Mouse (Mus musculus) kidney, embryonic 15.5 days (tissue): ENCODE measurements around the gene Irf2bp1. TPM values are rescaled to one million over a fixed set of nuclear protein-coding genes. Genes with fewer than 3 reads are reported as not detected.
A peak's percentile ranks its signal among the peaks of the same experiment; 100 is the strongest.

ENCODE experiments used
- ATAC-seq: fragments of 200-750 bp; cut with Nextera tagmentation; replicated peaks from 2 replicates; pipeline ENCODE4 v1.8.0; 2017; ENCODE audit warnings: moderate TSS enrichment; ENCODE audit not compliant: low FRiP score
- H3K27ac ChIP-seq: fragments of 300-500 bp; sonication (generic); 2 replicates; pipeline ENCODE4 v1.5.1; 2015; ENCODE audit warnings: mild to moderate bottlenecking, inconsistent platforms
- H3K27me3 ChIP-seq: fragments of 300-500 bp; sonication (generic); 2 replicates; pipeline ENCODE4 v1.6.1; 2015; ENCODE audit warnings: inconsistent platforms
- H3K36me3 ChIP-seq: fragments of 300-500 bp; sonication (generic); 2 replicates; pipeline ENCODE4 v1.6.1; 2015; ENCODE audit warnings: inconsistent platforms
- H3K4me1 ChIP-seq: fragments of 300-500 bp; sonication (generic); 2 replicates; pipeline ENCODE4 v1.6.1; 2015; ENCODE audit warnings: inconsistent platforms
- H3K4me2 ChIP-seq: fragments of 300-500 bp; sonication (generic); 2 replicates; pipeline ENCODE4 v1.6.1; 2015; ENCODE audit warnings: moderate library complexity, mild to moderate bottlenecking, inconsistent platforms
- H3K4me3 ChIP-seq: fragments of 300-500 bp; sonication (generic); replicated peaks from 2 replicates; pipeline ENCODE4 v1.5.1; 2015; ENCODE audit warnings: mild to moderate bottlenecking, inconsistent platforms
- H3K9ac ChIP-seq: fragments of 300-500 bp; sonication (generic); 2 replicates; pipeline ENCODE4 v1.6.1; 2015; ENCODE audit warnings: mild to moderate bottlenecking, inconsistent platforms
- H3K9me3 ChIP-seq: fragments of 300-500 bp; sonication (generic); replicated peaks from 2 replicates; pipeline ENCODE4 v1.6.1; 2016; ENCODE audit warnings: inconsistent platforms
- WGBS: fragments of 180-500 bp; shearing (Covaris S2); methylation state at CpG from one replicate; pipeline ENCODE4 v1.1.7; 2015; ENCODE audit warnings: mixed read lengths; 5-methylcytosine and 5-hydroxymethylcytosine counted together
- polyA plus RNA-seq: library from polyadenylated mRNA; unstranded; fragments of >200 nt; fragmentation: Nextera tagmentation; extraction: Ambion mirVana; gene quantifications from 2 replicates; pipeline ENCODE4 v1.2.1, GENCODE M21; 2015

Irf2bp1 gene
- polyA plus RNA-seq, 1 experiment from 2014 or later, result 24.1 TPM

DNA sequence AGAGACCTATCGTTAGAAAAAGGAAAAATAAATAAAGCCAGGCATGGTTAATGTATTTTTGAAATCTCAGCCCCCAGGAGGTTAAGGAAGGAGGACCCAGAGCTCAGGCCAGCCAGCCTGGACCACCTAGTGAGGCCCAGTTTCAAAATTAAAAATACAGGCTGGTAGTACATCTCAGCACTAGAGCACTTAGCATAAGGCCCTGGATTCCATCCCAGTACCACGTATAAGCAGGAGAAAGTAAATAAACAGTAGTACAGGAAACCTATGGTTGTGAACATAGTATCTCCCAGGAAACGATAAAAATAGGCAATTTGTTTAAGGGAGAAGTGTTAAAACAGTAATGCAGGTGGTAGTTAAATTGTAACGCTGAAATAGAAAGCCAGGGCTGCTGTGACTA, 1.7 kb upstream of the Irf2bp1 start:
- Histone ChIP-seq H3K4me1 (peaks cover 62% of the 10 kb centered on the region), H3K27me3 (no peaks in the 10 kb centered on the region), H3K4me2 (peak overlapping the region; percentile 64), H3K36me3 (peaks cover 28% of the 10 kb centered on the region), H3K9me3 (no peaks in the 10 kb centered on the region), H3K27ac (peak overlapping the region; percentile 74), H3K9ac (peak overlapping the region; percentile 48; the same call in 1 of the 2 replicates), H3K4me3 (peak overlapping the region; percentile 38)
- WGBS, result 25% methylated on average over 4 of the region's 4 CpGs
- no peak for ATAC-seq

DNA sequence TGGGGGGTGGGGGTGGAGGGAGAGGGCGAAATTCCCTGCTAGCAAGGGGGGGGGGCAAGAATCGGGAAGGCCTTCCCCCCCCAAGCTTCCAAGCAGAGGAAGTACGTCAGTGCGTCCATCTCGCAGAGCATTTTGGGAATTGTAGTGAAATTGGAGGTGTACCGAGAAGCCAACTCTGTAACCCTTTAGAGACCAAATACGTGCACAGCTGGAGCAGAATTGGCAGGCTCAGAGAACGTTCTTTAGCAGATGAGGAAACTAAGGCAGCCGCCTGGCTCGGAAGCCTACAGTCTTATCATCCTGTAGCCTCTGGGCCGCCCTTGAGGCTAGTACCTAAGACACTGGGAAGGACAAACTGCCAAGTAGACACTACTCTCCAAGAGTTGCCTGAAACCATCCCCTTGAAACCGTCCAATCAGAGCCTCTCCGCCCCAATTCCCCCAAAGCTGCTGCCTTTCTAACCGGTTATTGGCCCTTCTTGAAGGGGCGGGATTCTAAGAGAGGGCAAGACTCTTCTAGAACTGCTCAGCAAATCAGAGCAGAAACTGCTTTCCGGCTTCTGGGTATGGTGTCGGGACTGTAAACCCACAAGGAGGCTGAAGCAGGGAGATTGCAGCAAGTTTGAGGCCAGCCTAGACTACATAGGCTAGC, 871 bp upstream of the Irf2bp1 start:
- peaks cover 70% of the 10 kb centered on the region for H3K4me1 ChIP-seq
- peak overlapping the region; percentile 48 for H3K9ac ChIP-seq
- H3K4me2 ChIP-seq, result peak overlapping the region; percentile 64
- 2% methylated on average over 17 of the region's 17 CpGs for WGBS
- peak overlapping the region; percentile 38 for H3K4me3 ChIP-seq
- peak; percentile 37 for ATAC-seq
- no peaks in the 10 kb centered on the region for H3K9me3 ChIP-seq
- peak overlapping the region; percentile 84 for H3K27ac ChIP-seq
- no peaks in the 10 kb centered on the region for H3K27me3 ChIP-seq
- peaks cover 26% of the 10 kb centered on the region for H3K36me3 ChIP-seq

DNA sequence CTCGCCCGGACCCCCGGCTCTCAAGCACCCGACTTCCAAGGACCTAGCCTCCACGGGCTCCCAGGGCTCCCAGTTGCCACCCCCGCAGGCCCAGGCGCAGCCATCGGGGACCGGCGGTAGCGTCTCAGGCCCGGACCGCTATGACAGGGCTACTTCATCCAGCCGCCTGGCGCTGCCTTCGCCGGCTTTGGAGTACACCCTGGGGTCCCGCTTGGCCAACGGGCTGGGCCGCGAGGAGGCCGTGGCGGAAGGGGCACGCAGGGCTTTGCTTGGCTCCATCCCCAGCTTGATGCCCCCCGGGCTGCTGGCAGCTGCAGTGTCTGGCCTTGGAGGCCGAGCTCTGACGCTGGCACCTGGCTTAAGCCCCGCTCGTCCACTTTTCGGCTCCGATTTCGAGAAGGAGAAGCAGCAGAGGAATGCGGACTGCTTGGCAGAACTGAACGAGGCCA, 811 bp downstream of the Irf2bp1 start:
- Histone ChIP-seq H3K4me2 (peak overlapping the region; percentile 90), H3K27me3 (no peaks in the 10 kb centered on the region), H3K9ac (peak overlapping the region; percentile 94), H3K27ac (peak overlapping the region; percentile 98), H3K9me3 (no peaks in the 10 kb centered on the region), H3K36me3 (peaks cover 26% of the 10 kb centered on the region), H3K4me1 (peaks cover 73% of the 10 kb centered on the region), H3K4me3 (peak overlapping the region; percentile 88)
- no peak for ATAC-seq
- WGBS, result 6% methylated on average over 34 of the region's 34 CpGs

DNA sequence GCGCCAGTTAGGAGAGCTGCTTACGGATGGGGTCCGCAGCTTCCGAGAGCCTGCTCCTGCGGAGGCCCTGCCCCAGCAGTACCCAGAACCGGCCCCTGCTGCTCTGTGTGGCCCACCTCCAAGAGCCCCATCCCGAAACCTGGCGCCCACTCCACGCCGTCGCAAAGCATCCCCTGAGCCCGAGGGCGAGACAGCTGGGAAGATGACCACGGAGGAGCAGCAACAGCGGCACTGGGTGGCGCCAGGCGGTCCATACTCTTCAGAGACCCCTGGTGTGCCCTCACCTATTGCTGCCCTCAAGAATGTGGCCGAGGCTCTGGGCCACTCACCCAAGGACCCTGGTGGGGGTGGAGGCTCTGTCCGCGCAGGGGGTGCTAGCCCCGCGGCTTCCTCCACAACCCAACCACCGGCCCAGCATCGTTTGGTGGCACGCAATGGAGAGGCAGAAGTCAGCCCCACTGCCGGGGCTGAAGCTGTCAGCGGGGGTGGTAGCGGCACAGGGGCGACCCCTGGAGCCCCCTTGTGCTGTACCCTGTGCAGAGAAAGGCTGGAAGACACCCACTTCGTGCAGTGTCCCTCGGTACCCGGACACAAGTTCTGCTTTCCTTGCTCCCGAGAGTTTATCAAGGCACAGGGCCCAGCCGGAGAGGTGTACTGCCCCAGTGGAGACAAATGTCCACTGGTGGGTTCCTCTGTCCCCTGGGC, 1.7 kb downstream of the Irf2bp1 start:
- Histone ChIP-seq H3K4me3 (peak overlapping the region; percentile 88), H3K4me1 (peaks cover 67% of the 10 kb centered on the region), H3K27me3 (no peaks in the 10 kb centered on the region), H3K9me3 (no peaks in the 10 kb centered on the region), H3K27ac (no peak overlapping the region), H3K4me2 (peak overlapping the region; percentile 90), H3K36me3 (peaks cover 26% of the 10 kb centered on the region), H3K9ac (peak overlapping the region; percentile 94; the same call in 1 of the 2 replicates)
- ATAC-seq, result no peak
- WGBS, result 77% methylated on average over 34 of the region's 34 CpGs

DNA sequence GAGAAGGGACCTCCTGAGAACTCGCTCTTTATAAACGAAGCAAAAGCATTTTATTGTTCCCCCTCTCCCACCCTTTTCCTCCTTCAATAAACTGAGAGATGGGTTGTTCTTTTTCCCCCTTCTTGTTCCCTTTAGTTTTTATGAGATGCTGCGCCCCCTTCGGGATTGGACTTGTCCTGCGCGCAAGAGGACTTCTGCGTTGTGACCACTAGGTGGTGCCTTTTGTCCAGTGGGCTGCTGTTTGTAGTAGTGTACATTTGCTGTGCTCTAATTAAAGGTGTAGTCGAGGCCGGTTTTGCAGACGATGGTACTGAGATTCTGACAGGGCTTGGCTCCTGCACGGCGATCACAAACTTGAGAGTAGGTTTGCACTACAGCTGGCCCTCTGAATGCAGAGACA, 2.6 kb downstream of the Irf2bp1 start:
- ATAC-seq, result no peak; the same call in 1 of the 2 replicates
- H3K27ac ChIP-seq, result peak overlapping the region; percentile 65
- no peak overlapping the region for H3K9ac ChIP-seq
- no peaks in the 10 kb centered on the region for H3K9me3 ChIP-seq
- H3K36me3 ChIP-seq, result peaks cover 26% of the 10 kb centered on the region
- peak overlapping the region; percentile 90 for H3K4me2 ChIP-seq
- WGBS, result 9% methylated on average over 12 of the region's 12 CpGs
- H3K4me1 ChIP-seq, result peaks cover 58% of the 10 kb centered on the region
- H3K27me3 ChIP-seq, result no peaks in the 10 kb centered on the region
- peak overlapping the region; percentile 88; the same call in 1 of the 2 replicates for H3K4me3 ChIP-seq

DNA sequence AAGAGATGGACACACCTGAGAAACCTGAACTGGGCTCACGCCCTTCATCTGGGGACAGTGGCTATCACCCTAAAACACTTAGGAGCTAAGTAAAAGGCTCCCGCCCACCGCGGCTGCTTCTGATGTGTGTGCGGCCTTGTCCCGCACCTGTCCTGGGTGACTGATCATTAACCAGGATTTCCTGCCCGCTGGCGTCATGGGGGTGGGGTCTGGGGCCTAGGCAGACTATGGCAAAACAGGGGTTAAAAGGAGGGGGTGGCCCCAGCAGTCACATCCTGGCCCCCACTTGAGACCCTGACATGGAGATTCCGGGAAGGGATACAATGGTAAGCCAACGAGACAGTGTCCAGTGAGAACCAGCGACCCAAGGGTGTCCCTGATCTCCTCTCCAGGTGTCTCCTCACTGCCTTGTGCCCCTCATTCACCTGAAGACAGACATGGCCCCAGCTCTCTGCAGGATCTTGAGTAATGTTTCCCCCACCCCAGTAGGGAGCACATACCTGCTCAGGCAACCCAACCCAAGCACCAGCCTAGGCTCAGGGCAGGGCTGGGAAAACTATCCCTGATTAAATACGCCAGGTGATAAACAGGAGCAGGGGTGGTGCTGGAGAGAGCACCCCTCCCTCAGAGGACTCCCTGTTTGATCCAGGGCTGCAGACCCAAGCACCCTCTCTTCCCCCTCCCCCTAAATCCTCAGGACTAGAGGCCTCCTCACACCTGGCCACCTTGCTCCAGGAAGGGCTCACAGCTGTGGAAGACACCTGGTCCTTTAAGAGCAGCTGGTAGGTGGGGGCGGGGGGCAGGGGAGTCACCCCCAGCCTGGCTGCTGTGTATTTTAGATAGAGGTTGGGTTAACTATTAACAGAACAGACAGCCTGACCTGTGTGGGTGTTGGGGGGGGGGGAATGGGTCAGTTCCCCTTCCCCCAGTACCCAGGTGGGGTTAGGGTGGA, 3.5 kb downstream of the Irf2bp1 start:
- Histone ChIP-seq H3K27me3 (no peaks in the 10 kb centered on the region), H3K4me3 (0 out of 2 replicates have a peak overlapping the region, but pooled peaks have one; percentile 88), H3K27ac (peak overlapping the region; percentile 65), H3K9ac (0 out of 2 replicates have a peak overlapping the region, but pooled peaks have one; percentile 24), H3K9me3 (no peaks in the 10 kb centered on the region), H3K36me3 (peaks cover 26% of the 10 kb centered on the region), H3K4me1 (peaks cover 58% of the 10 kb centered on the region), H3K4me2 (peak overlapping the region; percentile 90)
- no peak for ATAC-seq
- WGBS, result 56% methylated on average over 13 of the region's 13 CpGs

- Histone ChIP-seq H3K9me3 (no peaks in the 10 kb centered on the region), H3K27ac (no peak overlapping the region), H3K4me1 (peaks cover 46% of the 10 kb centered on the region), H3K27me3 (no peaks in the 10 kb centered on the region), H3K4me2 (no peak overlapping the region), H3K9ac (no peak overlapping the region), H3K4me3 (no peak overlapping the region), H3K36me3 (peaks cover 20% of the 10 kb centered on the region)
- 78% methylated on average over 7 of the region's 7 CpGs for WGBS
- no peak for ATAC-seq
These were observed 6.7 kb downstream of the Irf2bp1 start for GRCm38 (mm10) chr7:19010581-19010980.

DNA sequence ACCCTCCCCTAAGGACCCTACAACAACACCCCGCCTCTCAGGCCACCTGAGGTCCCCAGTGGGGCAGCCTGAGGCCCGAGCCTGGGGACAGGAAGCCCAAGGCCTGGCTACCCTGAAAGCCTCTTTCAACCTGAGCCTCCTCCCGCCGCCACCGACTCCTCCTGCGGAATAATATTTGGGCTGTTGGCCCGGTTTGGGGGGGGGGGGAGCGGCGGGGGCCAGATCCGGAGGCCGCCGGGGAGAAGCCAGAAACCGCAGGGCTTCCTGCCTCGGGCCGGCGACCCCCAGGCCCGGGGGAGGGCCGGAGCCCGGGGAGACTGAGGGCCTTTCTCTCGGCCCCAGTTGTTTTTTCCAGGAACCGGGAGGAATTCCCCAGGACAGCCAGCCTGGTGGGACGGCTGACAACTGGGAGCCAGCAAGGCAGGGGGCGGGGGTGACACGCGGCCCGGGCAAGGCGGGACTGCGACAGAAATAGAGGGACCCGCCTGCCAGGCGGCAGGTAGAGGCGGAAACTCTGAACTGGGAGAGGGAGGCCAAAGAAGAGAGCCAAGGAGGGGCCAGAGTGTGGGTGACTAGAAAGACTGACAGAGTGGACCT, 8.3 kb downstream of the Irf2bp1 start:
- Histone ChIP-seq H3K27ac (peak overlapping the region; percentile 81), H3K4me1 (peaks cover 30% of the 10 kb centered on the region), H3K27me3 (no peaks in the 10 kb centered on the region), H3K4me2 (peak overlapping the region; percentile 75), H3K4me3 (peak overlapping the region; percentile 44), H3K36me3 (peaks cover 6% of the 10 kb centered on the region; the same call in 1 of the 2 replicates), H3K9ac (peak overlapping the region; percentile 53), H3K9me3 (no peaks in the 10 kb centered on the region)
- WGBS, result 3% methylated on average over 31 of the region's 31 CpGs
- ATAC-seq, result peak; percentile 31; the same call in 1 of the 2 replicates

DNA sequence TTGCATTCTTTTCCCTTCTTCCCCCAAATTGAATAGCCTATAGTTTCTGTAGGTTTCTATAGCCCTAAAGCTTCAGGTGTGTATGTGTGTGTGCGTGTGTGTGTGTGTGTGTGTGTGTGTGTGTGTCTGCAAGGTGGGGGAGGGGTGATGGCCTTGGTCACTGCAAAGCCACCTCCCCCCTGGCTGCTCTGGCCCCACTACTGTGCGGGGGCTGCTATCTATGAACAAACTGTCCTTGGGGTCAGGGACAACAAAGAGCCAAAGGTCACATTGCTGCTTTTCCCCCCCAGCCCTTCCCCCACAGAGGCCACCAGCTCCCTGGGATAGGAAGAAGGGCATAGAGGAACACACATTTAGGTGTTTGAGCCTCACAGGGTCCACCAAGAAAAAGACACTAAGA, 9.0 kb downstream of the Irf2bp1 start:
- Histone ChIP-seq H3K27ac (no peak overlapping the region; the same call in 1 of the 2 replicates), H3K36me3 (no peaks in the 10 kb centered on the region), H3K9ac (no peak overlapping the region), H3K9me3 (no peaks in the 10 kb centered on the region), H3K4me2 (peak overlapping the region; percentile 75; the same call in 1 of the 2 replicates), H3K4me3 (no peak overlapping the region), H3K4me1 (peaks cover 23% of the 10 kb centered on the region), H3K27me3 (no peaks in the 10 kb centered on the region)
- 42% methylated on average over 2 of the region's 2 CpGs for WGBS
- no peak for ATAC-seq

GRCm38 (mm10) chr7:19014452-19014851, 10.6 kb downstream of the Irf2bp1 start:
- H3K4me2 ChIP-seq, result no peak overlapping the region
- no peak for ATAC-seq
- H3K4me3 ChIP-seq, result no peak overlapping the region
- H3K27me3 ChIP-seq, result no peaks in the 10 kb centered on the region
- H3K9ac ChIP-seq, result no peak overlapping the region
- no peak overlapping the region for H3K27ac ChIP-seq
- no peaks in the 10 kb centered on the region for H3K36me3 ChIP-seq
- H3K4me1 ChIP-seq, result peaks cover 17% of the 10 kb centered on the region
- WGBS, result 72% methylated on average over 15 of the region's 15 CpGs
- H3K9me3 ChIP-seq, result no peaks in the 10 kb centered on the region

- Histone ChIP-seq H3K4me1 (peaks cover 20% of the 10 kb centered on the region), H3K9ac (no peak overlapping the region), H3K27ac (no peak overlapping the region), H3K4me3 (no peak overlapping the region), H3K9me3 (no peaks in the 10 kb centered on the region), H3K4me2 (no peak overlapping the region), H3K27me3 (peaks cover 11% of the 10 kb centered on the region), H3K36me3 (no peaks in the 10 kb centered on the region)
- no peak for ATAC-seq
- WGBS, result 88% methylated on average over 4 of the region's 4 CpGs
These were observed 12.2 kb downstream of the Irf2bp1 start for GRCm38 (mm10) chr7:19016042-19016441.
